ENCODE assay signal across 10 mouse cellular contexts in genomic region chr9:63973662-63974190, GRCm38 (mm10). TPM values are rescaled to one million over a fixed set of nuclear protein-coding genes. Genes with fewer than 3 reads are reported as not detected.
A peak's percentile ranks its signal among the peaks of the same experiment; 100 is the strongest.
DNase-seq lines count a peak whose midpoint lies in the region; ATAC-seq lines count a peak whose summit lies in the region.
"Had no signal": no experiment of that assay in that cellular context is flagged by ENCODE, and none has a peak within 500 bp of the region (broad histone marks: within the 10 kb centered on the region; RNA-seq: fewer than 3 reads in every experiment).

No protein-coding gene starts in this region.

- H3K36me3 ChIP-seq in heart, embryonic 14.5 days (ENCODE audit: control insufficient read depth, insufficient read depth, low read length): peaks cover 12% of the 10 kb centered on the region
- H3K36me3 ChIP-seq in lung, embryonic 16.5 days (ENCODE audit: control insufficient read depth, insufficient read depth, low read length): no peaks in the 10 kb centered on the region
- 0 out of 2 replicates have a peak, but pooled peaks cover 4% of the 10 kb centered on the region for H3K36me3 ChIP-seq in embryonic facial prominence, embryonic 14.5 days (ENCODE audit: control insufficient read depth, insufficient read depth, low read length)
- H3K36me3 ChIP-seq in limb, embryonic 15.5 days: no peaks in the 10 kb centered on the region

- no peak for ATAC-seq in heart, embryonic 14.5 days (ENCODE audit: insufficient number of reproducible peaks, insufficient read depth, low FRiP score, low read depth)
- no peak for ATAC-seq in lung, embryonic 16.5 days (ENCODE audit: low read depth)
- ATAC-seq in embryonic facial prominence, embryonic 14.5 days (ENCODE audit: low read depth): peak; percentile 57
- ATAC-seq in limb, embryonic 15.5 days (ENCODE audit: insufficient number of reproducible peaks, low FRiP score, low TSS enrichment, low read depth): no peak

- peaks cover 86 to 97% of the 10 kb centered on the region in 2 experiments for H3K4me1 ChIP-seq in heart, embryonic 14.5 days (ENCODE audit: control insufficient read depth in 2 of 2, insufficient read depth in 2 of 2, low read length in 2 of 2)
- peaks cover 85% of the 10 kb centered on the region for H3K4me1 ChIP-seq in lung, embryonic 16.5 days (replicated peaks; ENCODE audit: control insufficient read depth, insufficient read depth, low read length)
- H3K4me1 ChIP-seq in embryonic facial prominence, embryonic 14.5 days (ENCODE audit: control insufficient read depth, insufficient read depth, low read length): peaks cover 80% of the 10 kb centered on the region
- H3K4me1 ChIP-seq in limb, embryonic 15.5 days: peaks cover 95% of the 10 kb centered on the region

- no peak overlapping the region for H3K4me3 ChIP-seq in heart, embryonic 14.5 days (ENCODE audit: control insufficient read depth in 1 of 2, insufficient read depth in 1 of 2, low read depth in 1 of 2, low read length in 2 of 2)
- H3K4me3 ChIP-seq in lung, embryonic 16.5 days (ENCODE audit: low read length): no peak overlapping the region
- no peak overlapping the region; the same call in 1 of the 2 replicates for H3K4me3 ChIP-seq in embryonic facial prominence, embryonic 14.5 days (ENCODE audit: low read depth, low read length)
- no peak overlapping the region for H3K4me3 ChIP-seq in limb, embryonic 15.5 days

- peak overlapping the region; percentile 30 to 96 for H3K27ac ChIP-seq in heart, embryonic 14.5 days (replicated peaks in 1 of 2; ENCODE audit: control insufficient read depth in 1 of 2, insufficient read depth in 1 of 2, low read depth in 2 of 2, low read length in 2 of 2)
- peak overlapping the region; percentile 68 for H3K27ac ChIP-seq in lung, embryonic 16.5 days (ENCODE audit: low read length)
- peak overlapping the region; percentile 96 for H3K27ac ChIP-seq in embryonic facial prominence, embryonic 14.5 days (replicated peaks; ENCODE audit: low read depth, low read length)
- peak overlapping the region; percentile 91 for H3K27ac ChIP-seq in limb, embryonic 15.5 days

- peak overlapping the region; percentile 59 for H3K9ac ChIP-seq in heart, embryonic 14.5 days (ENCODE audit: low read length)
- H3K9ac ChIP-seq in lung, embryonic 16.5 days (ENCODE audit: low read length): no peak overlapping the region
- H3K9ac ChIP-seq in embryonic facial prominence, embryonic 14.5 days (ENCODE audit: low read depth, low read length): peak overlapping the region; percentile 51; the same call in 1 of the 2 replicates
- H3K9ac ChIP-seq in limb, embryonic 15.5 days: no peak overlapping the region

- WGBS in heart, embryonic 14.5 days: 62% methylated on average over 14 of the region's 14 CpGs
- WGBS in lung, embryonic 16.5 days: 42% methylated on average over 14 of the region's 14 CpGs
- 23% methylated on average over 14 of the region's 14 CpGs for WGBS in embryonic facial prominence, embryonic 14.5 days
- WGBS in limb, embryonic 15.5 days: 14% methylated on average over 14 of the region's 14 CpGs

- no peak for DNase-seq in heart, postnatal 10 days
- no peak for DNase-seq in lung, postnatal 14 days
- DNase-seq in embryonic facial prominence, embryonic 14.5 days (ENCODE audit: low spot score): peak; percentile 94
- DNase-seq in ovary, adult 18-20 months (ENCODE audit: low spot score): no peak
- no peak for DNase-seq in cerebellum, adult 11-12 months
- DNase-seq: kidney, postnatal 14 days had no signal

- no peaks in the 10 kb centered on the region for H3K27me3 ChIP-seq in heart, embryonic 14.5 days (ENCODE audit: control insufficient read depth, insufficient read depth, low read length)
- no peaks in the 10 kb centered on the region for H3K27me3 ChIP-seq in lung, embryonic 16.5 days (ENCODE audit: control insufficient read depth, insufficient read depth, low read depth, low read length)
- no peaks in the 10 kb centered on the region for H3K27me3 ChIP-seq in embryonic facial prominence, embryonic 14.5 days (replicated peaks; ENCODE audit: control insufficient read depth, insufficient read depth, low read length)
- no peaks in the 10 kb centered on the region for H3K27me3 ChIP-seq in limb, embryonic 15.5 days

- H3K9me3 ChIP-seq in heart, embryonic 14.5 days (ENCODE audit: control insufficient read depth, low read length): no peaks in the 10 kb centered on the region
- no peaks in the 10 kb centered on the region for H3K9me3 ChIP-seq in lung, embryonic 16.5 days (ENCODE audit: control insufficient read depth, low read length)
- no peaks in the 10 kb centered on the region for H3K9me3 ChIP-seq in embryonic facial prominence, embryonic 14.5 days (ENCODE audit: control insufficient read depth, low read length)
- H3K9me3 ChIP-seq in limb, embryonic 15.5 days: no peaks in the 10 kb centered on the region
- H3K9me3 ChIP-seq: megakaryocyte, embryonic 14.5 days had no signal

- intact Hi-C loops in heart, postnatal 10 days (cut with DNase I): no loop called here

- H3K4me2 ChIP-seq in heart, embryonic 14.5 days (ENCODE audit: low read length): no peak overlapping the region
- H3K4me2 ChIP-seq in lung, embryonic 16.5 days (ENCODE audit: low read depth, low read length): no peak overlapping the region
- H3K4me2 ChIP-seq in embryonic facial prominence, embryonic 14.5 days (ENCODE audit: low read depth, low read length): peak overlapping the region; percentile 40
- peak overlapping the region; percentile 21; the same call in 1 of the 2 replicates for H3K4me2 ChIP-seq in limb, embryonic 15.5 days

RNA-seq across cellular contexts. Expression of gene Smad6, which starts 48.1 kb away (rescaled TPM):
- polyA plus RNA-seq in heart, embryonic 14.5 days (2014; fragmentation: Nextera tagmentation; extraction: Ambion mirVana): 18.7 and 30.8 TPM in 2 replicates
- total RNA-seq in heart, postnatal 10 days (2021): 10 to 100 TPM; 16.1 to 19.4 TPM
- polyA plus RNA-seq in lung, embryonic 16.5 days (2015; fragmentation: Nextera tagmentation; extraction: Ambion mirVana): 6.8 and 8.6 TPM in 2 replicates
- polyA plus RNA-seq in embryonic facial prominence, embryonic 14.5 days (2014; fragmentation: Nextera tagmentation; extraction: Ambion mirVana): 7.9 and 8.8 TPM in 2 replicates
- 7.1 and 9.4 TPM in 2 replicates for polyA plus RNA-seq in limb, embryonic 15.5 days (2015; fragmentation: Nextera tagmentation; extraction: Ambion mirVana)

Comparison
In these comparisons a context has a peak if more than half of its experiments do, and no peak if none do; other contexts are left out.
1. H3K4me2 ChIP-seq: peak in embryonic facial prominence, embryonic 14.5 days (single experiment) and limb, embryonic 15.5 days (single experiment); none in heart, embryonic 14.5 days (single experiment) and lung, embryonic 16.5 days (single experiment).
2. H3K9ac ChIP-seq: peak in heart, embryonic 14.5 days (single experiment) and embryonic facial prominence, embryonic 14.5 days (single experiment); none in lung, embryonic 16.5 days (single experiment) and limb, embryonic 15.5 days (single experiment).
3. Peak in every context shown above with its lines, with median percentiles within 50 percentile points of each other: H3K27ac ChIP-seq.